Mouse (Mus musculus) myocyte (in vitro differentiated cells): ENCODE measurements around the gene Dnaja1. TPM values are rescaled to one million over a fixed set of nuclear protein-coding genes. Genes with fewer than 3 reads are reported as not detected.
A peak's percentile ranks its signal among the peaks of the same experiment; 100 is the strongest.

Source experiments
- H3K27me3 ChIP-seq: one replicate; pipeline ENCODE4 v1.6.1; 2011; ENCODE audit not compliant: control insufficient read depth, insufficient read depth, insufficient read length
- H3K36me3 ChIP-seq: one replicate; pipeline ENCODE4 v1.6.1; 2011; ENCODE audit not compliant: control insufficient read depth, insufficient read depth
- H3K4me2 ChIP-seq: one replicate; pipeline ENCODE4 v1.6.1; 2011; ENCODE audit warnings: low read depth, control low read depth
- H3K4me3 ChIP-seq: one replicate; pipeline ENCODE4 v1.5.1; 2011; ENCODE audit warnings: mild to moderate bottlenecking, control low read depth, moderate library complexity
- H3K79me2 ChIP-seq: one replicate; pipeline ENCODE4 v1.6.1; 2011; ENCODE audit not compliant: control insufficient read depth, insufficient read depth
- H3ac ChIP-seq: one replicate; pipeline ENCODE4 v1.6.1; 2011; ENCODE audit not compliant: control insufficient read depth, insufficient read length
- CEBPB ChIP-seq: IDR thresholded peaks from 2 replicates; pipeline ENCODE4 v1.6.1; 2011; ENCODE audit warnings: mild to moderate bottlenecking, moderate library complexity; ENCODE audit not compliant: poor library complexity, insufficient read depth, severe bottlenecking
- E2F4 ChIP-seq: IDR thresholded peaks from one replicate; pipeline ENCODE4 v1.6.1; 2011; ENCODE audit warnings: mild to moderate bottlenecking, control low read depth, moderate library complexity; ENCODE audit not compliant: insufficient read depth
- MAX ChIP-seq: IDR thresholded peaks from one replicate; pipeline ENCODE4 v1.6.1; 2011; ENCODE audit warnings: low read depth, mild to moderate bottlenecking, control low read depth
- MYOD1 ChIP-seq, 3 experiments: IDR thresholded peaks; one replicate each; pipeline ENCODE4 v1.6.1; 2011; ENCODE audit warnings: control low read depth in 2 of 3, low read depth in 2 of 3, mild to moderate bottlenecking in 2 of 3, moderate library complexity in 1 of 3; ENCODE audit not compliant: insufficient read length in 2 of 3, control insufficient read depth in 1 of 3
- MYOG ChIP-seq, 3 experiments: IDR thresholded peaks; one replicate each; pipeline ENCODE4 v1.6.1; 2011; ENCODE audit warnings: control low read depth in 2 of 3, low read depth in 2 of 3, mild to moderate bottlenecking in 2 of 3; ENCODE audit not compliant: insufficient read length in 2 of 3, control insufficient read depth in 1 of 3, insufficient read depth in 1 of 3
- POLR2A ChIP-seq: IDR thresholded peaks from one replicate; pipeline ENCODE4 v1.6.1; 2011; ENCODE audit warnings: low read depth, mild to moderate bottlenecking, control low read depth, moderate library complexity; ENCODE audit not compliant: insufficient read length
- POLR2AphosphoS2 ChIP-seq: IDR thresholded peaks from one replicate; pipeline ENCODE4 v1.6.1; 2011; ENCODE audit warnings: low read depth, control low read depth; ENCODE audit not compliant: insufficient read length
- REST ChIP-seq: IDR thresholded peaks from one replicate; pipeline ENCODE4 v1.6.1; 2011; ENCODE audit warnings: mild to moderate bottlenecking, control low read depth, moderate library complexity; ENCODE audit not compliant: insufficient read depth, insufficient read length
- SRF ChIP-seq: IDR thresholded peaks from one replicate; pipeline ENCODE4 v1.6.1; 2011; ENCODE audit warnings: low read depth; ENCODE audit not compliant: control insufficient read depth, insufficient read length
- TCF12 ChIP-seq: IDR thresholded peaks from one replicate; pipeline ENCODE4 v1.6.1; 2011; ENCODE audit warnings: mild to moderate bottlenecking, control low read depth; ENCODE audit not compliant: poor library complexity, insufficient read depth, severe bottlenecking
- TCF3 ChIP-seq: IDR thresholded peaks from one replicate; pipeline ENCODE4 v1.6.1; 2011; ENCODE audit warnings: low read depth, control low read depth; ENCODE audit not compliant: insufficient read length
- USF1 ChIP-seq: IDR thresholded peaks from one replicate; pipeline ENCODE4 v1.6.1; 2011; ENCODE audit warnings: low read depth, mild to moderate bottlenecking, control low read depth, moderate library complexity
- polyA plus RNA-seq: library from polyadenylated mRNA; unstranded; fragments of >200 nt; fragmentation: generic; extraction: Trizol; gene quantifications from one replicate; pipeline ENCODE4 v1.2.1, GENCODE M21; 2012; ENCODE audit warnings: missing spikeins

Gene Dnaja1
- polyA plus RNA-seq, 1 experiment: 68.3 TPM

- Histone ChIP-seq H3ac (no peak overlapping the region), H3K4me3 (no peak overlapping the region), H3K79me2 (no peaks in the 10 kb centered on the region), H3K36me3 (no peaks in the 10 kb centered on the region), H3K27me3 (no peaks in the 10 kb centered on the region), H3K4me2 (no peak overlapping the region)
- TF ChIP-seq MAX (no peak), USF1 (no peak), MYOD1 (IDR thresholded peaks at IDR 0.05; ENCODE audit: control insufficient read depth in 1 of 3, insufficient read length in 2 of 3, low read depth in 2 of 3) (no peak), SRF (no peak), POLR2A (no peak), E2F4 (no peak), MYOG (IDR thresholded peaks at IDR 0.05; ENCODE audit: control insufficient read depth in 1 of 3, insufficient read depth in 1 of 3, insufficient read length in 2 of 3, low read depth in 2 of 3) (no peak), TCF3 (no peak), REST (no peak), POLR2AphosphoS2 (no peak), TCF12 (no peak), CEBPB (no peak)
Measured at GRCm38 (mm10) chr4:40785620-40786166, 63.7 kb downstream of the Dnaja1 start.

GRCm38 (mm10) chr4:40786578-40786977, 64.6 kb downstream of the Dnaja1 start:
- TF ChIP-seq TCF12 (peak; percentile 19), TCF3 (peak; percentile 16), MYOD1 (IDR thresholded peaks at IDR 0.05; ENCODE audit: control insufficient read depth in 1 of 3, insufficient read length in 2 of 3, low read depth in 2 of 3) (peak; percentile 77 to 87 (median 79)), MYOG (IDR thresholded peaks at IDR 0.05; ENCODE audit: control insufficient read depth in 1 of 3, insufficient read depth in 1 of 3, insufficient read length in 2 of 3, low read depth in 2 of 3) (peak; percentile 60 to 89 (median 61)), E2F4 (no peak), REST (no peak)
- Histone ChIP-seq H3ac (no peak overlapping the region), H3K36me3 (no peaks in the 10 kb centered on the region), H3K27me3 (no peaks in the 10 kb centered on the region), H3K4me3 (no peak overlapping the region), H3K4me2 (peak overlapping the region; percentile 49), H3K79me2 (no peaks in the 10 kb centered on the region)

Other genes with a start within 250 kb of the Dnaja1 start
- gene Tmem215, start 250.0 kb upstream of the Dnaja1 start, polyA plus RNA-seq: not detected
- gene Aptx, start 19.0 kb upstream of the Dnaja1 start, polyA plus RNA-seq: 20.4 TPM
- 67.5 TPM for gene Smu1, start 35.8 kb downstream of the Dnaja1 start, polyA plus RNA-seq
- 37.7 TPM for gene B4galt1, start 131.9 kb downstream of the Dnaja1 start, polyA plus RNA-seq
- 12.5 TPM for gene Spink4, start 197.9 kb downstream of the Dnaja1 start, polyA plus RNA-seq
- gene Bag1, start 226.1 kb downstream of the Dnaja1 start, polyA plus RNA-seq: 330 TPM
- gene Chmp5, start 226.3 kb downstream of the Dnaja1 start, polyA plus RNA-seq: 62.2 TPM
- gene Nfx1, start 248.8 kb downstream of the Dnaja1 start, polyA plus RNA-seq: 27.0 TPM